Mouse (Mus musculus) limb, embryonic 14.5 days (tissue): ENCODE measurements around the gene Etnk1. TPM values are rescaled to one million over a fixed set of nuclear protein-coding genes. Genes with fewer than 3 reads are reported as not detected.
"Not testable (repeated sequence)": the region's sequence is repeated elsewhere in the genome, so short reads cannot be mapped to it uniquely, and the experiment has no call there.

ENCODE experiments used
- ATAC-seq: fragments of 200-750 bp; cut with Nextera tagmentation; 2 replicates; pipeline ENCODE4 v1.8.0; 2017; ENCODE audit warnings: low read depth, moderate number of reproducible peaks, moderate TSS enrichment; ENCODE audit not compliant: low FRiP score
- DNase-seq: peaks from one replicate; pipeline ENCODE4 v3.0.0-alpha.2; 2015; ENCODE audit warnings: low spot score
- H3K27ac ChIP-seq: fragments of 300-500 bp; sonication (generic); replicated peaks from 2 replicates; pipeline ENCODE4 v1.5.1; 2014; ENCODE audit warnings: low read depth, mild to moderate bottlenecking, low read length, moderate library complexity, mixed read lengths
- H3K27me3 ChIP-seq: fragments of 300-500 bp; sonication (generic); 2 replicates; pipeline ENCODE4 v1.6.1; 2014; ENCODE audit warnings: low read length, mixed read lengths; ENCODE audit not compliant: control insufficient read depth, insufficient read depth
- H3K36me3 ChIP-seq: fragments of 300-500 bp; sonication (generic); 2 replicates; pipeline ENCODE4 v1.6.1; 2014; ENCODE audit warnings: mild to moderate bottlenecking, low read length, moderate library complexity, mixed read lengths; ENCODE audit not compliant: control insufficient read depth, insufficient read depth
- H3K4me1 ChIP-seq: fragments of 300-500 bp; sonication (generic); 2 replicates; pipeline ENCODE4 v1.6.1; 2014; ENCODE audit warnings: antibody characterized with exemption, low read length, mixed read lengths; ENCODE audit not compliant: control insufficient read depth, insufficient read depth
- H3K4me2 ChIP-seq: fragments of 300-500 bp; sonication (generic); replicated peaks from 2 replicates; pipeline ENCODE4 v1.6.1; 2014; ENCODE audit warnings: low read depth, mild to moderate bottlenecking, low read length, moderate library complexity; ENCODE audit not compliant: severe bottlenecking
- H3K4me3 ChIP-seq: fragments of 300-500 bp; sonication (generic); replicated peaks from 2 replicates; pipeline ENCODE4 v1.5.1; 2014; ENCODE audit warnings: low read length
- H3K9ac ChIP-seq: fragments of 300-500 bp; sonication (generic); 2 replicates; pipeline ENCODE4 v1.6.1; 2014; ENCODE audit warnings: mild to moderate bottlenecking, low read depth, low read length, moderate library complexity; ENCODE audit not compliant: severe bottlenecking
- H3K9me3 ChIP-seq: fragments of 300-500 bp; sonication (generic); 2 replicates; pipeline ENCODE4 v1.6.1; 2016; ENCODE audit warnings: low read length; ENCODE audit not compliant: control insufficient read depth
- POLR2A ChIP-seq: fragments of 200-500 bp; IDR thresholded peaks from 2 replicates; pipeline ENCODE4 v1.8.0; 2012; ENCODE audit warnings: inconsistent platforms, mild to moderate bottlenecking, moderate library complexity, borderline replicate concordance; ENCODE audit not compliant: insufficient read depth, insufficient read length; ENCODE audit errors: extremely low read depth
- whole genome bisulfite sequencing: fragments of 180-500 bp; shearing (Covaris S2); extraction: QIAGEN DNeasy Blood & Tissue Kit; methylation state at CpG from one replicate; pipeline ENCODE4 v1.1.7; 2014; 5-methylcytosine and 5-hydroxymethylcytosine counted together
- polyA plus RNA-seq, 2 experiments: library from polyadenylated mRNA; depleted of rRNA in 1 of 2; stranded (reverse) in 1 of 2; unstranded in 1 of 2; fragments of >200 nt; fragmentation: Nextera tagmentation in 1 of 2; extraction: Ambion mirVana in 1 of 2; gene quantifications; 2 replicates each; pipeline versions ENCODE4 v1.2.1 to v1.2.3; 2012 to 2014

The Etnk1 gene
- polyA plus RNA-seq, 2 experiments = 22.0 to 72.9 TPM

DNA sequence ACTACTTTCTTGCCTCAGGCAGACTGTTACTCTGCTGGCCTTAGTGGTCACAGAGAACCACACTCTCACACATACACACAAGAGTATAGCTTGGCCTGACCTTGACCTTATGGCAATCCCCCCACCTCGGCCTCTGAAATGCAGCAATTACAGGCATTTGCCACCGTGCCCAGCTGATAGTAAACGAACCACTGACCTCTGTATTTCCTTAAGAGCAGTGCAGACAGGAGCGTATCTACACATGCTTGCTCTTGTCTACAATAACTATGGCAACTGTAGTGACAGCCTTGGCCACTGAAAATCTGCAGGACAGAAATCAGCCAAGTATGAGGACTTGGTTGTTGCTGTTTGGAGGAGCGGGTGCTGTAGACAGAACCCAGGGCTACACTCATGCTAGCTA is 29.7 kb upstream of the Etnk1 start:
- Histone ChIP-seq H3K9ac (no peak overlapping the region), H3K27ac (no peak overlapping the region), H3K4me3 (no peak overlapping the region), H3K4me2 (no peak overlapping the region), H3K9me3 (no peaks in the 10 kb centered on the region), H3K27me3 (no peaks in the 10 kb centered on the region), H3K36me3 (no peaks in the 10 kb centered on the region), H3K4me1 (no peaks in the 10 kb centered on the region)
- DNase-seq (no peak), ATAC-seq (no peak)
- WGBS = 69% methylated on average over 5 of the region's 5 CpGs
- no peak for TF ChIP-seq POLR2A

DNA sequence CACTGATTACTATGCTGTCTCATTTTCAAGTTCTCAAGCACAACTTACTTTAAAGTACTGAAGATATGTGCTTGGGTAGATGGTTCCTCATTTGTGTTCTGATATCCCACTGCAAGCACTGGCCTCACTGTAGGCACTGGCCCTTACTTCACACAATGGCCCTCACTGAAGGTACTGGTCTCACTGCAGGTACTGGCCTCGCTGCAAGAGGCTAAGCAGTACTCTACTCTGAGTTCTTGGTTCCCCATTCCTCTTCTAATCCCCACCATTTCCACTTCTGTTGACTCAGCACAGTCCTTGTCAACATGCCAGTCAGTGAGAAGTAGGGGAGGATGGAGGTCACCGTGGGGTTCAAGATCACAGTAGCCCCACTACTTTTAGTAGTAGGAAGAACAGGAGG is 27.6 kb upstream of the Etnk1 start:
- H3K4me2 ChIP-seq = no peak overlapping the region
- no peak overlapping the region for H3K9ac ChIP-seq
- DNase-seq (no peak), ATAC-seq (no peak)
- no peaks in the 10 kb centered on the region for H3K4me1 ChIP-seq
- no peak overlapping the region for H3K27ac ChIP-seq
- H3K4me3 ChIP-seq = no peak overlapping the region
- no peaks in the 10 kb centered on the region for H3K9me3 ChIP-seq
- no peaks in the 10 kb centered on the region for H3K27me3 ChIP-seq
- no peaks in the 10 kb centered on the region for H3K36me3 ChIP-seq
- no peak for TF ChIP-seq POLR2A
- 85% methylated on average over 2 of the region's 2 CpGs for WGBS

DNA sequence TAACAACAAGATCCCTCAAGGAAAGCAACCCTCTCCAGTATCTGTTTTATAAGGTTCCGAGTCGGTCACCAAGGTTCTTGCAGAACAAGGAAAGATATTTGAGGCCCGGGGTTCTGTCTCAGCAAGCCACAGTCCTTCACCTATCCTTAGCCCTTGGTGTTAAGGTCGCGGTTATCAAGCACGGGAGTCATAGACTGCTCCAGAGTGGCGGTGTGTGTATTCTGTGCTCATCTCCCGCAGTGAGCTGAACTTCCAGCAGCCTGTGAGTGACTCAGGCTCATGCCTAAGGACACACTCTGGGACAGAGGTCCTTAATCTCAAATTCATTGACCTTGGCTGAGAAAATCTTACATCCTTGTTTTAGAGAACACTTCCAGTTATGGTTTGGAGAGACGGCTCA is 26.1 kb upstream of the Etnk1 start:
- DNase-seq (no peak), ATAC-seq (no peak)
- TF ChIP-seq POLR2A = no peak
- H3K9ac ChIP-seq = no peak overlapping the region
- 92% methylated on average over 9 of the region's 9 CpGs for WGBS
- H3K4me1 ChIP-seq = no peaks in the 10 kb centered on the region
- H3K36me3 ChIP-seq = no peaks in the 10 kb centered on the region
- H3K27ac ChIP-seq = no peak overlapping the region
- no peaks in the 10 kb centered on the region for H3K27me3 ChIP-seq
- H3K4me3 ChIP-seq = no peak overlapping the region
- H3K9me3 ChIP-seq = no peaks in the 10 kb centered on the region
- no peak overlapping the region for H3K4me2 ChIP-seq

DNA sequence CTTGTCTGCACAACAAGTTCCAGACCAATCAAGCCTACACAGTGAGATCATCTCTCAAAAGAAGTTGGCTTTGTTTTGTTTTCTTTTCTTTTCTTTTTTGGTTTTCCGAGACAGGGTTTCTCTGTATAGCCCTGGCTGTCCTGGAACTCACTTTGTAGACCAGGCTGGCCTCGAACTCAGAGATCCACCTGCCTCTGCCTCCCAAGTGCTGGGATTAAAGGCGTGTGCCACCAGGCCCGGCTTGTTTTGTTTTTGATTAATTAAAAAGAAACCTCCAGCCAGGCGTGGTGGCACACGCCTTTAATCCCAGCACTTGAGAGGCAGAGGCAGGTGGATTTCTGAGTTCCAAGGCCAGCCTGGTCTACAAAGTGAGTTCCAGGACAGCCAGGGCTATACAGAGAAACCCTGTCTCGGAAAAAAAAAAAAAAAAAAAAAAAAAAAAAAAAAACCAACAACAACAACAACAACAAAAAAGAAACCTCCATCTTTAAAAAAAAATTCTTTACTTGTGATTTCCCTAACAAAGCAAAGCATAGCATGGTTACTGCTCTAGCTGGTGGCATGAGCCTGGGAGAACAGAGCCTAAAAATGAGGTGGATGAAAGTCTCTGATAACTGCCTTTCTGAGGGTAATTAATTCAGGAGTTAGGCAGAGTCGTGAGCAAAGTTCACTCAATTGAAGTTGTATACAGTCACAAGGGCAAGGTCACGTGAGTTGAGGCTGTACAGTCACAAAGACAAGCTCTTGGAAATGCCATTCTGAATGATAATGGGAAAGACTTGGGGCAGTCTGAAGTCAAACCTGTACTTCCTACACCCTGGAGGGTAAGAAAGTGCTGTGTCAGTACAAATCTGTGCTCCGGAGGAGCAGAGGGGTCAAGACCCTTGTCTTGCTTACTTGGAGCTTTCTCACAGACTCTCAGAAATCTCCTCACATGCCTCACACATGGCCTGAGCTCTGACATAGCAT is 25.1 kb upstream of the Etnk1 start:
- H3K36me3 ChIP-seq, H3K27me3 ChIP-seq, H3K4me2 ChIP-seq, H3K9me3 ChIP-seq, H3K4me3 ChIP-seq, H3K4me1 ChIP-seq, H3K27ac ChIP-seq, ATAC-seq, DNase-seq, H3K9ac ChIP-seq: not testable (repeated sequence)
- WGBS = 74% methylated on average over 10 of the region's 10 CpGs

DNA sequence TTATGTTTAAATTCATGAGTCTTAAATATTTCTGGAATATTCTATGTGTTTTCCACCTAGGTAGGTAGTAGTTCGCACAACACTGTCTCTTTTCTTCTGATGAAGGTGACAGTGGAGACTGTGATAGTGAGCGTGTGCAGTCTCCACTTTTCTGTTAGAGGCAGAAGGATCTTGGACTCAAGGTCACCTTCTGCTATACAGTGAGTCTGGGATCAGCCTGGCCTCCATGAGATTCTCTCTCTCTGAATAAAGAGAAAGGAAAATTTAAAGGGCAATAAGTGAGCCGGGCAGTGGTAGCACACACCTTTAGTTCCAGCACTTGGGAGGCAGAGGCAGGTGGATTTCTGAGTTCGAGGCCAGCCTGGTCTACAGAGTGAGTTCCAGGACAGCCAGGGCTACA is 24.2 kb upstream of the Etnk1 start:
- DNase-seq (no peak), ATAC-seq (no peak)
- Histone ChIP-seq H3K27ac (no peak overlapping the region), H3K27me3 (no peaks in the 10 kb centered on the region), H3K36me3 (no peaks in the 10 kb centered on the region), H3K4me1 (no peaks in the 10 kb centered on the region), H3K4me3 (no peak overlapping the region), H3K4me2 (no peak overlapping the region), H3K9ac (no peak overlapping the region), H3K9me3 (no peaks in the 10 kb centered on the region)
- TF ChIP-seq POLR2A = no peak
- 95% methylated on average over 3 of the region's 4 CpGs for WGBS

DNA sequence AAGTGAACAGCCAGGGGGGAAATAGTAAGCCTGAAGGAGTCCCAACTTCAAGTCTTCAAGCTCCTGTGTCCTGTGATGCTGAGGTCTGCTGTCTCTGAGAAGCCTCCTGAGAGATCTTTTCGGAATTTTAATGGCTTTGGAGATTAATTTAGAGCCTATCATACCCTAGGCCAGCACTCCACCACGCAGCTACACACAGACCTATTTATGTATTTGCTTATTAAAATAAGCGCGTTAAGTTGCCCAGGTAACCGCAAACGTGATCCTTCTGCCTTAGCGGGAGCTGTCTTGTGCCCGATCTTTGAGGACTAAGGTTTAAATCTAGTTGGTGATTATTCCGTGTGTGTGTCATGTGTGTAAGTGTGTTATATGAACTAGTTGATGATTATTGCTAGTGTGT is 23.7 kb upstream of the Etnk1 start:
- DNase-seq (no peak), ATAC-seq (no peak)
- no peaks in the 10 kb centered on the region for H3K27me3 ChIP-seq
- no peaks in the 10 kb centered on the region for H3K9me3 ChIP-seq
- no peak overlapping the region for H3K27ac ChIP-seq
- H3K4me3 ChIP-seq = peak overlapping the region; percentile 36
- H3K9ac ChIP-seq = peak overlapping the region; percentile 49; the same call in 1 of the 2 replicates
- 78% methylated on average over 9 of the region's 9 CpGs for WGBS
- TF ChIP-seq POLR2A = no peak
- no peaks in the 10 kb centered on the region for H3K4me1 ChIP-seq
- H3K36me3 ChIP-seq = no peaks in the 10 kb centered on the region
- H3K4me2 ChIP-seq = peak overlapping the region; percentile 53
